9 mouse cellular contexts compared by ENCODE assay signal in genomic region chr13:67830911-67831336, GRCm38 (mm10). TPM values are rescaled to one million over a fixed set of nuclear protein-coding genes. Genes with fewer than 3 reads are reported as not detected.
DNase-seq lines count a peak whose midpoint lies in the region; ATAC-seq and TF ChIP-seq lines count a peak whose summit lies in the region.
"Had no signal": no experiment of that assay in that cellular context is flagged by ENCODE, and none has a peak within 500 bp of the region (broad histone marks: within the 10 kb centered on the region; RNA-seq: fewer than 3 reads in every experiment).

Gene Gm10037 (plus strand): TSS chr13:67831106.

- no peak for TF ChIP-seq CTCF in ES-Bruce4 (IDR thresholded peaks at IDR 0.05; ENCODE audit: low read depth, low read length)
- no peak for TF ChIP-seq CTCF in lung, adult 2 months (IDR thresholded peaks at IDR 0.05; ENCODE audit: insufficient read depth, low read length)

- DNase-seq in cerebellum, adult 11 months = peak; percentile 38
- DNase-seq in layer of hippocampus, adult 9-11 months = peak; percentile 67
- peak; percentile 69 for DNase-seq in lung, adult 2 months
- peak; percentile 67 for DNase-seq in testis, postnatal 10 days (ENCODE audit: low spot score)

- peaks cover 2% of the 10 kb centered on the region for H3K36me3 ChIP-seq in ES-Bruce4 (ENCODE audit: control insufficient read depth, insufficient read depth, low read length, poor library complexity, severe bottlenecking)
- peaks cover 8% of the 10 kb centered on the region for H3K36me3 ChIP-seq in forebrain, embryonic 15.5 days
- peaks cover 8% of the 10 kb centered on the region for H3K36me3 ChIP-seq in hindbrain, embryonic 12.5 days
- peaks cover 8% of the 10 kb centered on the region for H3K36me3 ChIP-seq in neural tube, embryonic 14.5 days (ENCODE audit: control insufficient read depth, insufficient read depth, low read length)

- WGBS in forebrain, embryonic 15.5 days = 3% methylated on average over 14 of the region's 14 CpGs
- WGBS in hindbrain, embryonic 12.5 days = 2% methylated on average over 14 of the region's 14 CpGs
- WGBS in lung, adult 2 months = 4% methylated on average over 14 of the region's 14 CpGs
- 3% methylated on average over 14 of the region's 14 CpGs for WGBS in neural tube, embryonic 14.5 days

- peak; percentile 81 for ATAC-seq in forebrain, embryonic 15.5 days (replicated peaks)
- ATAC-seq in hindbrain, embryonic 12.5 days (ENCODE audit: low FRiP score) = peak; percentile 85
- peak; percentile 87 for ATAC-seq in neural tube, embryonic 14.5 days (ENCODE audit: low read depth)
- ATAC-seq: Patski had no signal

- H3K4me1 ChIP-seq in ES-Bruce4 (ENCODE audit: control insufficient read depth, insufficient read depth, low read length) = no peaks in the 10 kb centered on the region
- H3K4me1 ChIP-seq in forebrain, embryonic 15.5 days = peaks cover 4% of the 10 kb centered on the region; the same call in 1 of the 2 replicates
- no peaks in the 10 kb centered on the region for H3K4me1 ChIP-seq in hindbrain, embryonic 12.5 days
- no peaks in the 10 kb centered on the region for H3K4me1 ChIP-seq in lung, adult 2 months (ENCODE audit: control insufficient read depth, insufficient read depth, low read length)
- no peaks in the 10 kb centered on the region for H3K4me1 ChIP-seq in neural tube, embryonic 14.5 days (ENCODE audit: control insufficient read depth, insufficient read depth, low read length)

- H3K9me3 ChIP-seq in ES-Bruce4 (replicated peaks; ENCODE audit: control insufficient read depth, insufficient read depth, low read length, poor library complexity, severe bottlenecking) = 0 out of 2 replicates have a peak, but pooled peaks cover 4% of the 10 kb centered on the region
- peaks cover 8% of the 10 kb centered on the region; the same call in 1 of the 2 replicates for H3K9me3 ChIP-seq in forebrain, embryonic 15.5 days
- peaks cover 4% of the 10 kb centered on the region for H3K9me3 ChIP-seq in hindbrain, embryonic 12.5 days (replicated peaks)
- peaks cover 3% of the 10 kb centered on the region; the same call in 1 of the 2 replicates for H3K9me3 ChIP-seq in neural tube, embryonic 14.5 days (ENCODE audit: control insufficient read depth, low read length)

- H3K27ac ChIP-seq in ES-Bruce4 (ENCODE audit: insufficient read depth, low read length) = peak within 1 kb of the TSS; percentile 85
- peak within 1 kb of the TSS; percentile 41; the same call in 1 of the 2 replicates for H3K27ac ChIP-seq in forebrain, embryonic 15.5 days (replicated peaks)
- H3K27ac ChIP-seq in hindbrain, embryonic 12.5 days = no peak within 1 kb of the TSS
- no peak within 1 kb of the TSS for H3K27ac ChIP-seq in neural tube, embryonic 14.5 days (ENCODE audit: low read depth, low read length)

- TF ChIP-seq EP300 in ES-Bruce4 (IDR thresholded peaks at IDR 0.05; ENCODE audit: insufficient read depth, low read depth, low read length) = no peak

- no peak for TF ChIP-seq POLR2A in ES-Bruce4 (IDR thresholded peaks at IDR 0.05; ENCODE audit: insufficient read depth, low read length)
- no peak for TF ChIP-seq POLR2A in lung, adult 2 months (IDR thresholded peaks at IDR 0.05; ENCODE audit: borderline replicate concordance, extremely low read depth, low read depth, low read length)

- peak within 1 kb of the TSS; percentile 34 for H3K9ac ChIP-seq in ES-Bruce4 (ENCODE audit: low read depth, poor library complexity, severe bottlenecking)
- H3K9ac ChIP-seq in forebrain, embryonic 15.5 days (replicated peaks) = peak within 1 kb of the TSS; percentile 64
- peak within 1 kb of the TSS; percentile 66 for H3K9ac ChIP-seq in hindbrain, embryonic 12.5 days
- H3K9ac ChIP-seq in neural tube, embryonic 14.5 days (replicated peaks; ENCODE audit: low read depth, low read length) = peak within 1 kb of the TSS; percentile 61

- peak within 1 kb of the TSS; percentile 66 for H3K4me2 ChIP-seq in forebrain, embryonic 15.5 days (replicated peaks)
- H3K4me2 ChIP-seq in hindbrain, embryonic 12.5 days (replicated peaks) = peak within 1 kb of the TSS; percentile 74
- peak within 1 kb of the TSS; percentile 64 for H3K4me2 ChIP-seq in neural tube, embryonic 14.5 days (ENCODE audit: low read depth, low read length)

- peak within 1 kb of the TSS; percentile 92 for H3K4me3 ChIP-seq in ES-Bruce4 (ENCODE audit: low read depth, low read length)
- peak within 1 kb of the TSS; percentile 55 for H3K4me3 ChIP-seq in forebrain, embryonic 15.5 days
- H3K4me3 ChIP-seq in hindbrain, embryonic 12.5 days = peak within 1 kb of the TSS; percentile 54
- peak within 1 kb of the TSS; percentile 87 for H3K4me3 ChIP-seq in lung, adult 2 months (replicated peaks; ENCODE audit: extremely low read depth, low read depth, low read length)
- H3K4me3 ChIP-seq in neural tube, embryonic 14.5 days (ENCODE audit: low read depth, low read length) = peak within 1 kb of the TSS; percentile 55

- no peaks in the 10 kb centered on the region for H3K27me3 ChIP-seq in ES-Bruce4 (ENCODE audit: control insufficient read depth, insufficient read depth, low read length, poor library complexity, severe bottlenecking)
- H3K27me3 ChIP-seq in forebrain, embryonic 15.5 days = no peaks in the 10 kb centered on the region
- no peaks in the 10 kb centered on the region for H3K27me3 ChIP-seq in hindbrain, embryonic 12.5 days
- no peaks in the 10 kb centered on the region for H3K27me3 ChIP-seq in neural tube, embryonic 14.5 days (ENCODE audit: control insufficient read depth, insufficient read depth, low read length)
- H3K27me3 ChIP-seq: Patski had no signal

RNA-seq across cellular contexts. Expression of gene Gm10037, which starts in this region (rescaled TPM):
- polyA plus RNA-seq in ES-Bruce4 (2011; ENCODE audit: insufficient read depth, insufficient read length, low read depth, missing spikeins) = 5.4 and 8.5 TPM in 2 replicates
- 4.6 and 5.2 TPM in 2 replicates for polyA plus RNA-seq in forebrain, embryonic 15.5 days (2015; fragmentation: Nextera tagmentation; extraction: Ambion mirVana)
- 4.1 and 4.4 TPM in 2 replicates for polyA plus RNA-seq in hindbrain, embryonic 12.5 days (2016; fragmentation: Nextera tagmentation; extraction: Ambion mirVana)
- polyA plus RNA-seq in lung, adult 2 months (2012; rRNA removed) = 0.27 and 0.82 TPM in 2 replicates
- polyA plus RNA-seq in neural tube, embryonic 14.5 days (2014; fragmentation: Nextera tagmentation; extraction: Ambion mirVana) = 6.9 and 8.3 TPM in 2 replicates

Comparison
In these comparisons a context has a peak if more than half of its experiments do, and no peak if none do; other contexts are left out.
1. Peak in DNase-seq and H3K4me3 ChIP-seq in lung, adult 2 months; RNA of the gene not detected or under 1 TPM.
2. H3K27ac ChIP-seq: peak in ES-Bruce4 (single experiment) and forebrain, embryonic 15.5 days (single experiment); none in hindbrain, embryonic 12.5 days (single experiment) and neural tube, embryonic 14.5 days (single experiment).
3. Peak in every context shown above with its lines, with median percentiles within 50 percentile points of each other: H3K4me3 ChIP-seq, H3K9ac ChIP-seq, DNase-seq, ATAC-seq and H3K4me2 ChIP-seq.